Mouse (Mus musculus) kidney, adult 9 months (tissue): ENCODE data around the gene Mmp28.

ENCODE experiments used
- DNase-seq: peaks from one replicate; pipeline ENCODE4 v3.0.0; 2022

Gene Mmp28

DNA sequence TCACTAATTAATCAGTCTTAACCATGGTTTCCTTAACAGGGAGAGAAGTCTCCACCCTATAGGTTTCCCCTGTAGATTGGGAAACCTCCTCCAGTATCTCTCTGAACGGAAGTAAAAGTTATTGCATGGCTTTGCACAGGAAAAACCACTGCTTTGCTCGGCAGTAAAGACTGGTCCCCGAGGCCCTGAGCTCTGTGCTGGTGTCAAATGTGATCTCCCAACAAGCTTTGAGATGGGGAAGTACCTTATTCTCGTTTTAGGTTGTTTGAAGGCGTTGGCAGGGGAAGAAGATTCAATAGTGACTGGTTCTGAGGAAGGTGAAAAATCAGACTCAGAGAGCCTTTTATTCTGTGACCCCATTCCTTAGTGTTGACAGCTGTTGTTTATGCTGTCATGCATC, 64.1 kb downstream of the Mmp28 start:
- no peak for DNase-seq

DNA sequence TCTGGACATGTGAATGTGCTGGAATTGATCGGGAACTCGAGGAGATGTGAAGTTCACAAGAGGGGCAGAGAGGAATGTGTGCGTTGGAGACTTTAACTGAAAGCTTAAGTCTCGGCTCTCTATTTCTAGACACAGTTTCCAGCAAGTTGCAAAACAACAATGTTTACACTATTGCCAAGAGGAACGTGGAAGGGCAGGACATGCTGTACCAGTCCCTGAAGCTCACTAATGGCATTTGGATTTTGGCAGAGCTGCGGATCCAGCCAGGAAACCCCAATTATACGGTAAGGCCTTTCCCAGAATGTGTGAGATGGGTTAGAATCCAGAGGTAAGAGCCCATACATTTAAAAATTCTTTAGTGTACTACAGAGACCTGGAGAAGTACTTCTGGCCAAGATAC, 65.2 kb downstream of the Mmp28 start:
- DNase-seq: no peak

DNA sequence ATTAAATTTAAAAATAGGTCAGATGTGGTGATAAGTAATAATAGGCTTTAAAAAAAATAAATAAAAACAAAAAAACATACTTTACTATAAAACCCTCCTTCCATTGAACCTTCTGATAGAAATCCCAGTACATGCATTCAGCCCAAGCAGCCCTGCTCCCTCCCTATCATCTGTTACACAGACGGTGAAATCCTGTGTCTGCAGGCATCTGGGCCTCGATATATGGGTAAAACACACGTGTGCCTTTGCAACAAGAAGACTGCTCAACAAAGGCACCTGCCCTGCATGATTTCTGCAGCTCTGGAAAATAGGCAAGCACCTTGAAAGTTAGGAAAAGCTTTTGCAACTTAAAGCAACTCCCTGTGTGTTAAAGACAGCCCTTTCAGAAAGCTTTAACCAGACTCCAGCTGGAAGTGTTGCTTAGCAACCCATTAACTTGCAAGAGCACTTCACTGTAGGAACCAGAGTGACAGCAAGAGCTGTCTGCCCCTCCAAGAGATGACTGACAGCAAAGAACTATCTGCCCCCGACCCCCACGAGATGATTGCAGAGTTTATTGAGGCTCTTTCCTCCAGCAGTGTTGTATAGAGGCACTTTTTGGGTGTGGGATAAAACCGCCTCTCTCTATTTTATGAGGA, 68.0 kb downstream of the Mmp28 start:
- DNase-seq: no peak

GRCm38 (mm10) chr11:83393062-83393461, 69.8 kb downstream of the Mmp28 start:
- no peak for DNase-seq
